Mouse (Mus musculus) forebrain, embryonic 14.5 days (tissue): Measurements from ENCODE around the gene Sh2b2. TPM values are rescaled to one million over a fixed set of nuclear protein-coding genes. Genes with fewer than 3 reads are reported as not detected.

Experiments
- polyA plus RNA-seq: library from polyadenylated mRNA; unstranded; fragments of >200 nt; fragmentation: Nextera tagmentation; extraction: Ambion mirVana; gene quantifications from 2 replicates; pipeline ENCODE4 v1.2.1, GENCODE M21; 2014

The Sh2b2 gene
- polyA plus RNA-seq, 1 experiment from 2014 or later, result 16.5 TPM

Other genes starting within 250 kb of the Sh2b2 start
- not detected in 2 replicates for gene Upk3b, start 208.1 kb downstream of the Sh2b2 start, polyA plus RNA-seq
- not detected in 2 replicates for gene Upk3bl, start 192.1 kb downstream of the Sh2b2 start, polyA plus RNA-seq
- gene Rasa4, start 162.6 kb downstream of the Sh2b2 start, polyA plus RNA-seq, result 4.9 and 6.7 TPM in 2 replicates
- gene Polr2j, start 129.9 kb downstream of the Sh2b2 start, polyA plus RNA-seq, result 255 and 310 TPM in 2 replicates
- gene Lrwd1, start 110.5 kb downstream of the Sh2b2 start, polyA plus RNA-seq, result 33.2 and 35.8 TPM in 2 replicates
- 13.0 and 14.6 TPM in 2 replicates for gene Alkbh4, start 110.4 kb downstream of the Sh2b2 start, polyA plus RNA-seq
- 21.7 and 29.7 TPM in 2 replicates for gene Orai2, start 75.8 kb downstream of the Sh2b2 start, polyA plus RNA-seq
- 66.2 and 69.4 TPM in 2 replicates for gene Prkrip1, start 47.6 kb downstream of the Sh2b2 start, polyA plus RNA-seq